Mouse (Mus musculus) olfactory bulb, adult 2 months (tissue): ENCODE results near the gene Syde1.

Experiments
- CTCF ChIP-seq: fragments of 200-500 bp; IDR thresholded peaks from 2 replicates; pipeline ENCODE4 v1.5.1; 2012; ENCODE audit warnings: low read depth, mild to moderate bottlenecking, low read length, moderate library complexity; ENCODE audit not compliant: insufficient read depth
- POLR2A ChIP-seq: fragments of 200-500 bp; IDR thresholded peaks from 2 replicates; pipeline ENCODE4 v1.6.1; 2012; ENCODE audit warnings: mild to moderate bottlenecking, low read depth, low read length, moderate library complexity; ENCODE audit not compliant: insufficient read depth

GRCm38 (mm10) chr10:78540943-78541342 is 50.8 kb downstream of the Syde1 start:
- TF ChIP-seq CTCF (no peak), POLR2A (no peak)
